Mouse (Mus musculus) C2C12 (cell line): Measurements from ENCODE around the gene Armcx6. TPM values are rescaled to one million over a fixed set of nuclear protein-coding genes. Genes with fewer than 3 reads are reported as not detected.
A peak's percentile ranks its signal among the peaks of the same experiment; 100 is the strongest.
"Not testable (repeated sequence)": the region's sequence is repeated elsewhere in the genome, so short reads cannot be mapped to it uniquely, and the experiment has no call there.

ENCODE experiments used
- H3K27me3 ChIP-seq: one replicate; pipeline ENCODE4 v1.6.1; 2011; ENCODE audit not compliant: control insufficient read depth, insufficient read depth, insufficient read length
- H3K36me3 ChIP-seq: one replicate; pipeline ENCODE4 v1.6.1; 2011; ENCODE audit not compliant: control insufficient read depth, insufficient read depth
- H3K4me3 ChIP-seq: one replicate; pipeline ENCODE4 v1.5.1; 2011; ENCODE audit warnings: mild to moderate bottlenecking, control low read depth; ENCODE audit not compliant: poor library complexity, insufficient read depth, severe bottlenecking
- H3K79me2 ChIP-seq: one replicate; pipeline ENCODE4 v1.6.1; 2011; ENCODE audit not compliant: control insufficient read depth, insufficient read depth
- H3K79me3 ChIP-seq: one replicate; pipeline ENCODE4 v1.6.1; 2011; ENCODE audit warnings: low read depth, control low read depth
- H3ac ChIP-seq: one replicate; pipeline ENCODE3; 2011; ENCODE audit warnings: low read depth; ENCODE audit not compliant: control insufficient read depth, insufficient read length
- CEBPB ChIP-seq: IDR thresholded peaks from one replicate; pipeline ENCODE4 v1.6.1; 2011; ENCODE audit warnings: low read depth, mild to moderate bottlenecking, control low read depth, moderate library complexity
- CTCF ChIP-seq: IDR thresholded peaks from one replicate; pipeline ENCODE4 v1.5.1; 2011; ENCODE audit not compliant: control insufficient read depth, insufficient read depth, insufficient read length
- FOSL1 ChIP-seq: IDR thresholded peaks from one replicate; pipeline ENCODE4 v1.8.0; 2011; ENCODE audit warnings: mild to moderate bottlenecking, low read length; ENCODE audit not compliant: poor library complexity, insufficient read depth, severe bottlenecking
- MAX ChIP-seq: IDR thresholded peaks from one replicate; pipeline ENCODE4 v1.6.1; 2011; ENCODE audit warnings: mild to moderate bottlenecking, control low read depth
- MYOD1 ChIP-seq: IDR thresholded peaks from one replicate; pipeline ENCODE4 v1.6.1; 2011; ENCODE audit warnings: low read depth; ENCODE audit not compliant: control insufficient read depth, insufficient read length
- MYOG ChIP-seq: IDR thresholded peaks from one replicate; pipeline ENCODE4 v1.6.1; 2011; ENCODE audit not compliant: control insufficient read depth, insufficient read length; ENCODE audit errors: extremely low read depth
- USF1 ChIP-seq: IDR thresholded peaks from one replicate; pipeline ENCODE4 v1.6.1; 2011; ENCODE audit warnings: low read depth, mild to moderate bottlenecking, control low read depth, moderate library complexity
- microRNA-seq: library from miRNA; unstranded; fragments of <30 nt; microRNA quantifications from one replicate; pipeline ENCODE4, GENCODE M21; 2019; ENCODE audit warnings: borderline microRNAs expressed
- polyA plus RNA-seq: library from polyadenylated mRNA; unstranded; fragments of >200 nt; fragmentation: generic; extraction: Trizol; gene quantifications from one replicate; pipeline ENCODE4 v1.2.1, GENCODE M21; 2012; ENCODE audit warnings: missing spikeins

The Armcx6 gene
- polyA plus RNA-seq, 1 experiment = 6.0 TPM

DNA sequence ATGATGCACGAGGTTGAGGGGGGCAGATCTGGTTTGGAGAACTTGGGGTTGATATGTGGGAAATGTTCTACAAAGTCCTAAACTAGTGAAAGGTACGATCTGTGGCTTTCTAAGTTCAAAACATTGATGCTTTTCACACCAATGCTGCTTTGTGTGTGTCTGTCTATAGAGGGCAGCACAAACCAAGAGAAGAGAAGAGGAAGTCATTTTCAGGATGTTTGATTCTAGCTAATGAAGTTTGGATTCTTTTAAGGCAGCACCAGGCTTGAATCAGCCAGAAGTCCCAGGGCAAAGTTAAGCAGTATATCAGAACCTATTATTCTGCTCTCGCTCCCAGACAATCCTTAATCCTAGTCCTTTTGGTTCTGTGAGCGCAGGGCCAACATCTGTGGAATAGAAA lies 21.4 kb downstream of the Armcx6 start:
- H3K4me3 ChIP-seq = no peak overlapping the region
- H3K27me3 ChIP-seq = no peaks in the 10 kb centered on the region
- H3K36me3 ChIP-seq = no peaks in the 10 kb centered on the region
- H3K79me3 ChIP-seq = no peaks in the 10 kb centered on the region
- peak overlapping the region; percentile 23 for H3ac ChIP-seq
- no peak for TF ChIP-seq FOSL1
- H3K79me2 ChIP-seq = no peaks in the 10 kb centered on the region

- not testable (repeated sequence) for H3K27me3 ChIP-seq, H3ac ChIP-seq, H3K4me3 ChIP-seq, H3K79me2 ChIP-seq, H3K36me3 ChIP-seq, H3K79me3 ChIP-seq
Measured at GRCm38 (mm10) chrX:134723762-134724161, 27.5 kb downstream of the Armcx6 start.

GRCm38 (mm10) chrX:134718524-134718923 lies 32.7 kb downstream of the Armcx6 start:
- no peaks in the 10 kb centered on the region for H3K27me3 ChIP-seq
- peak overlapping the region; percentile 29 for H3K4me3 ChIP-seq
- TF ChIP-seq CEBPB = no peak
- TF ChIP-seq FOSL1 = no peak
- no peak for TF ChIP-seq MYOG
- no peak for TF ChIP-seq MYOD1
- no peak for TF ChIP-seq USF1
- no peak for TF ChIP-seq MAX
- TF ChIP-seq CTCF = no peak
- no peaks in the 10 kb centered on the region for H3K79me2 ChIP-seq
- no peaks in the 10 kb centered on the region for H3K36me3 ChIP-seq
- no peaks in the 10 kb centered on the region for H3K79me3 ChIP-seq
- H3ac ChIP-seq = no peak overlapping the region

DNA sequence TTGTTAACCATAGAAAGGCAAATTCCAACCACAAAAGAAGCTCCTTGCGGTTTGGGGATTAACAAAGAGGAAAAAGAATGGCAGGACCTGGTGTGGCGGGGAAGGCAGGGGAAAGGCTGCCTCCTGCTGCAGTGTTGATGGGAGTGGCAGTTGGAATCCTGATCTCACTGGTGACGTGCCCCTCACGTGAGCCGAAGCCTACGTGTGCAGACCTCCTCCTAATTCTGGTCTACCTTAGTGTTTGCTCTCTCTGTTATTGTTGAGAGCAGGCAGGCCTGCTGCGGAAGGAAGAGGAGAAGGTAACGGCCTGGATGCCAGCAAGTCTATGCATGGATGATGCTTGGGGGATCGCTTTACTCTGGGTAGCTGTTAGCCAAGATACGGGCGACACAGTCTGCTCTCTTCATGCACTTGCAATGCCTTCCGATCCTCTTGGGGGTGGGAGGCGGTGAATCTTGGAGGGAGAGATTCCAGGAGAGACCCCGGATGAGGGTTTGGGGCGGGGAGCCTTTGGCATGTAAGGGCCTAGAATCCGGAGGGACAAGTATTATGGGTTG lies 33.4 kb downstream of the Armcx6 start, which contains the start of gene Armcx1:
Gene Armcx1, plus strand, starts transcription at position 212 of the 557 bp plus-strand sequence.
- H3K36me3 ChIP-seq = no peaks in the 10 kb centered on the region
- no peaks in the 10 kb centered on the region for H3K27me3 ChIP-seq
- no peaks in the 10 kb centered on the region for H3K79me3 ChIP-seq
- no peak for TF ChIP-seq MAX
- peak; percentile 83 for TF ChIP-seq USF1
- TF ChIP-seq MYOG = no peak
- peak; percentile 18 for TF ChIP-seq MYOD1
- peak within 1 kb of the TSS; percentile 22 for H3ac ChIP-seq
- H3K79me2 ChIP-seq = no peaks in the 10 kb centered on the region
- peak within 1 kb of the TSS; percentile 29 for H3K4me3 ChIP-seq

DNA sequence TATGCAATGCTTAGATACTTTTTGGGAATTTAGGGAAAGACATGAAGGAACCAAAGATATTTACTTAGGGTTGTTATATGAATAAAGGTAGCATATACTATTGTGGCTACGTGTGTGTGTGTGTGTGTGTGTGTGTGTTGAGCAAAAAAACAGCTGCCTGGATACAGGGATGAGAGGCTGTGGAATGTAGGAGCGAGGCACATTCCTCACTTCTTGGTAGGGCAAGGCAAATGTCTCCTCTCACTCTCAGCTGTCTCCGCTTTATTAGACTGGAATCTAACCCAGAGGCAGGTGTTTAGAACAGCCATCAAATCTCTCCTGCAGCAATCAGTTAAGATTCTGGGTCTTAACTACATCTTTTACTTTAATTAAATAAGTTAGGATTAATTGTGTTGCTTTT lies 34.4 kb downstream of the Armcx6 start:
- Histone ChIP-seq H3K36me3 (no peaks in the 10 kb centered on the region), H3K27me3 (no peaks in the 10 kb centered on the region), H3K79me2 (no peaks in the 10 kb centered on the region), H3ac (no peak overlapping the region), H3K4me3 (no peak overlapping the region), H3K79me3 (no peaks in the 10 kb centered on the region)
- TF ChIP-seq CEBPB = no peak
- no peak for TF ChIP-seq MYOD1
- TF ChIP-seq MAX = no peak
- no peak for TF ChIP-seq FOSL1
- TF ChIP-seq MYOG = no peak
- no peak for TF ChIP-seq CTCF
- TF ChIP-seq USF1 = no peak

Small RNA genes lying within 50 kb of the gene (microRNA-seq; reads per million reads assigned to microRNA genes)
- gene Mir7093 = 0.48 reads per million, percentile 8 among the genes with 10 or more reads in this experiment

Other genes starting within 250 kb of the Armcx6 start
- gene Timm8a1, start 209.6 kb downstream of the Armcx6 start, polyA plus RNA-seq = 44.6 TPM
- gene Btk, start 167.8 kb downstream of the Armcx6 start, polyA plus RNA-seq = not detected
- gene Rpl36a, start 165.8 kb downstream of the Armcx6 start, polyA plus RNA-seq = 1,745 TPM
- 6.4 TPM for gene Gla, start 150.3 kb downstream of the Armcx6 start, polyA plus RNA-seq
- gene Hnrnph2, start 150.2 kb downstream of the Armcx6 start, polyA plus RNA-seq = 26.2 TPM
- 2.7 TPM for gene Armcx4, start 64.9 kb downstream of the Armcx6 start, polyA plus RNA-seq
- 2.7 TPM for gene Armcx1, start 33.5 kb downstream of the Armcx6 start, polyA plus RNA-seq
- 14.0 TPM for gene Armcx3, start 5.2 kb upstream of the Armcx6 start, polyA plus RNA-seq
- 55.5 TPM for gene Armcx2, start 57.8 kb upstream of the Armcx6 start, polyA plus RNA-seq
- gene Nxf2, start 213.3 kb upstream of the Armcx6 start, polyA plus RNA-seq = not detected